Mouse (Mus musculus) cortical plate, adult 2 months (tissue): Measurements from ENCODE around the gene Zc3hc1. TPM values are rescaled to one million over a fixed set of nuclear protein-coding genes. Genes with fewer than 3 reads are reported as not detected.

Experiments used
- H3K27ac ChIP-seq: fragments of 200-500 bp; 2 replicates; pipeline ENCODE4 v1.5.1; 2012; ENCODE audit warnings: low read length, control low read depth, inconsistent platforms; ENCODE audit not compliant: insufficient read depth
- H3K4me1 ChIP-seq: fragments of 200-500 bp; 2 replicates; pipeline ENCODE4 v1.6.1; 2011; ENCODE audit warnings: low read length; ENCODE audit not compliant: control insufficient read depth, insufficient read depth
- H3K4me3 ChIP-seq: fragments of 200-500 bp; 2 replicates; pipeline ENCODE4 v1.5.1; 2011; ENCODE audit warnings: mild to moderate bottlenecking, low read length, control low read depth; ENCODE audit not compliant: insufficient read depth
- CTCF ChIP-seq: fragments of 200-500 bp; IDR thresholded peaks from 2 replicates; pipeline ENCODE4 v1.5.1; 2011; ENCODE audit warnings: mild to moderate bottlenecking, control low read depth, low read length; ENCODE audit not compliant: insufficient read depth; ENCODE audit errors: extremely low read depth
- POLR2A ChIP-seq: fragments of 200-500 bp; IDR thresholded peaks from 2 replicates; pipeline ENCODE4 v1.6.1; 2011; ENCODE audit warnings: mild to moderate bottlenecking, low read length, control low read depth; ENCODE audit not compliant: insufficient read depth; ENCODE audit errors: extremely low read depth
- polyA plus RNA-seq: library from polyadenylated mRNA; depleted of rRNA; stranded (reverse); fragments of >200 nt; gene quantifications from 2 replicates; pipeline ENCODE4 v1.2.3, GENCODE M21; 2012; rRNA removed

Gene Zc3hc1
- polyA plus RNA-seq, 1 experiment: 24.9 TPM

DNA sequence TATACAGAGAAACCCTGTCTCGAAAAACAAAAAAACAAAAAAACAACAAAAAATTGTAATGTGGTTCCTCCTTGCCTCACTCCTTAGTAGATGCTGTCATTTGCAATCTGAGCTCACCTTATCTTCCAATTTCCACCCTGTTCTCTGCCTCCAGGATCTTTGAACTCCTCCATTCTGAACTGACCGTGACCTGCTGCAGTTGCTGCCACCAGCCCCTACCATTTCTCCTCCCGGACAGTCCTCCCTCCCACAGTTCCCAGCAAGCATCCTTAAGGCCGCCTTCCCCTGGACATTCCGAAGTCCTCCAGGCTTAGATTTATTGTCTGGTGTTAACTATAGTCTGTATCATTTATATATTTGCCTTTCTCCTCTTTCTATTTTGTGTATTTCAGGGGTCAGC, 60.1 kb downstream of the Zc3hc1 start:
- no peaks in the 10 kb centered on the region for H3K4me1 ChIP-seq
- H3K27ac ChIP-seq: no peak overlapping the region
- no peak overlapping the region for H3K4me3 ChIP-seq
- TF ChIP-seq POLR2A (no peak), CTCF (no peak)

DNA sequence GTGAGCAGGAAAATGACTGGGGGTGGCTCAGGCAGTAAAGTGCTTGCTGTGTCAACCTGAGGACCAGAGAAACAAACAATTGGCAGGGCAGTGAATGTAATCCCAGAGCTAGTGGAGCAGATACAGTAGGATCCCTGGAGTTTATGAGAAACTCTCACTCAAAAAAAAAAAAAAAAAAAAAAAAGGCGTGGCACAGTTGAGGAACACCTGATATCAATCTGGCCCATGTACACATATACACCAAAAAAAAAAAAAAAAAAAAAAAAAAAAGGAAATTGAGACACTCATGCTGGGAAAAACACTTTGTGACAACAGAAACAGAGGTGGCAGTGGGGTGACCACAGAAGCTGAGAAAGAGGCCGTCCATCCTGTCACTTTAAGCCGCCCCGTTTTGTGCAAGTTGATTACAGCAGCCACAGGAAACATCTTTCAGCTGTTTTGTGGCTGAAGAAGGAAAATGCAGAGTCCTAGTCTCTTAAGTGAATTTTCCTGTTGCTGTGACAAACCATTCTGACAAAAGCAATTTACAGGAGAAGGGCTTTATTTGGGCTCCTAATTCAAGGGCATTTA, 64.8 kb downstream of the Zc3hc1 start:
- TF ChIP-seq CTCF: no peak
- no peak for TF ChIP-seq POLR2A
- Histone ChIP-seq H3K27ac (no peak overlapping the region), H3K4me1 (no peaks in the 10 kb centered on the region), H3K4me3 (no peak overlapping the region)

DNA sequence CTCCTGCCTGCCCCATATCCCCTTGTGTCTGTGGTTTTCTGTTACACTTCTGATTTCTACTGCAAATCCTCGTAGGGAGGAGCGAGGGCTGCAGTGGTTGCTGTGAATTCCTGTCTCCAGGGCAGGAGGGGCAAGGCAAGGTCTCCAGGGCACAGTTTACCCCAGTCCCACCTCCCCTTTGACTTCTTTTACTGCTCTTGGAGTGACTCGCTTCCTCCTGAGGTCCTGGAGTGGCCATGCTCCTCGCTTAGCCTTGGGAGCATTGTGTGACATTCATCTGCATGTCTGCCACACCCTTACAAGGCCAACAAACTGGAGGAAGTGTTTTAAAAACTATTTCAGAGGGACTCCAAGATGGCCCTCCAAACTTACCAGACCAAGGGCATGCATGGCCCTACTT, 69.8 kb downstream of the Zc3hc1 start:
- TF ChIP-seq CTCF: no peak
- TF ChIP-seq POLR2A: no peak
- Histone ChIP-seq H3K4me1 (no peaks in the 10 kb centered on the region), H3K4me3 (no peak overlapping the region), H3K27ac (no peak overlapping the region)

GRCm38 (mm10) chr6:30319216-30319615, 71.6 kb downstream of the Zc3hc1 start:
- TF ChIP-seq CTCF: no peak
- TF ChIP-seq POLR2A: no peak
- Histone ChIP-seq H3K4me1 (no peaks in the 10 kb centered on the region), H3K4me3 (no peak overlapping the region), H3K27ac (no peak overlapping the region)

Other genes starting within 250 kb of the Zc3hc1 start
- gene Ube2h, start 86.5 kb downstream of the Zc3hc1 start, polyA plus RNA-seq: 71.3 and 72.4 TPM in 2 replicates
- 58.0 and 67.4 TPM in 2 replicates for gene Klhdc10, start 10.8 kb upstream of the Zc3hc1 start, polyA plus RNA-seq
- 28.0 and 33.2 TPM in 2 replicates for gene Tmem209, start 118.8 kb upstream of the Zc3hc1 start, polyA plus RNA-seq
- gene Ssmem1, start 118.8 kb upstream of the Zc3hc1 start, polyA plus RNA-seq: 0.10 TPM in 1 of 2 replicates, not detected in the other
- 3.1 and 3.4 TPM in 2 replicates for gene Cpa2, start 150.6 kb upstream of the Zc3hc1 start, polyA plus RNA-seq
- 0.10 and 0.15 TPM in 2 replicates for gene Cpa4, start 177.3 kb upstream of the Zc3hc1 start, polyA plus RNA-seq
- 0.08 and 0.09 TPM in 2 replicates for gene Cpa5, start 220.0 kb upstream of the Zc3hc1 start, polyA plus RNA-seq
- gene Cpa1, start 248.2 kb upstream of the Zc3hc1 start, polyA plus RNA-seq: not detected in 2 replicates